Mouse (Mus musculus) C3H10T1/2 (cell line): ENCODE data around the gene A4galt. TPM values are rescaled to one million over a fixed set of nuclear protein-coding genes. Genes with fewer than 3 reads are reported as not detected.

Experiments used
- polyA plus RNA-seq, 2 experiments: library from polyadenylated mRNA; unstranded; fragments of >200 nt; fragmentation: generic; extraction: Trizol; gene quantifications; one replicate each; pipeline ENCODE4 v1.2.1; 2012; ENCODE audit warnings: missing spikeins in 2 of 2

A4galt gene
- 10 to 100 TPM in 1 of 2 experiments, 1 to 10 TPM in 1; 4.5 to 38.1 TPM for polyA plus RNA-seq

DNA sequence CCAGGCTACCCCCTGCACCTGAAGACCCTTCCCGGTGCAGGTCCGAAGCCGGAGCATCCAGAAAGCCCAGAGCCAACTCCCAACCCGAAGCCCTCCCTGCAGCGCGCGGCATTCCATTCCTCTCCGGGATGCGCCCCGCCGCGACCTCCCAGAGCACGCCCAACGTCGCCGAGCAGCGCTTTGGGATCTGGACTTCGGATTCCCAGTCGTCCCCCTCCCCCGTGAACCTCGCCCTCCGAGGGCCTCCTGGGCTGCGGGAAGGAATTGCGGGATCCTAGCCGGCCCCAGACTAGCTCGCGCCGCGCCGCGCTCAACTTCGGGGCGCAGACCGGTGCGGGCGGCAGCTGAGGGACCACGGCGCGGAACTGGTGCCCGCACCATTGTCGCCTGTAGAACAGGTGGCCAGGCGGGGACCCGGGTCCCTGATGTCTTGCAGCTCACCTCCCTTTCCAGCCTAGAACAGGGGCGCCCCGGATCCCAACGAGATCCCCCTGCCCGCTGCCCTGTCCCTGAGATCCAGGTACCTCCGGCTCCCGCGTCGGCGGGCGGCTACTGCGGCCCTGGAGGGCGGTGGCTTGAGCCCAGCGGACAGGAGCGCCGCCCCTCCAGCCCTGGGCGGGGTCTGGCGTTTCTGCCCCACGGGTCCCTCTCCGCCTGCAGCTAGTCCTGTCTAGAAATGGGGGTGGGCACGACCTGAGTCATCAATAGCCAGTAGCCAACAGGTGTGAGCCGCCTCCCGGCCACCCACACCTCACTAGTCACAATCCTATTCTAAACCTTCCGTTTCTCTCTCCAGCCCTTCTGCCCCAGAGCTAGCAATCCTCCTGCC is at the start of gene A4galt:
Gene A4galt, minus strand, starts transcription at position 599 of the 829 bp plus-strand sequence.

Other genes starting within 250 kb of the A4galt start
- under 1 TPM; 0.01 to 0.19 TPM for gene Nfam1, start 218.5 kb downstream of the A4galt start, polyA plus RNA-seq
- 10 to 100 TPM; 65.0 to 82.4 TPM for gene Serhl, start 162.3 kb downstream of the A4galt start, polyA plus RNA-seq
- 100 to 1,000 TPM; 118 to 158 TPM for gene Rrp7a, start 129.0 kb downstream of the A4galt start, polyA plus RNA-seq
- 100 to 1,000 TPM in 1 of 2 experiments, 10 to 100 TPM in 1; 64.8 to 118 TPM for gene Poldip3, start 102.4 kb downstream of the A4galt start, polyA plus RNA-seq
- gene Cyb5r3, start 79.2 kb downstream of the A4galt start, polyA plus RNA-seq = 100 to 1,000 TPM; 220 to 732 TPM
- gene Arfgap3, start 98.5 kb upstream of the A4galt start, polyA plus RNA-seq = 10 to 100 TPM; 22.3 to 61.1 TPM
- 10 to 100 TPM; 11.0 to 77.0 TPM for gene Pacsin2, start 212.8 kb upstream of the A4galt start, polyA plus RNA-seq